Mouse (Mus musculus) bone marrow macrophage, adult 2 months (primary cell): Measurements from ENCODE around the gene Gm17662. TPM values are rescaled to one million over a fixed set of nuclear protein-coding genes. Genes with fewer than 3 reads are reported as not detected.

Source experiments
- H3K27ac ChIP-seq: 2 replicates; pipeline ENCODE4 v1.5.1; 2012; ENCODE audit warnings: low read depth, low read length; ENCODE audit not compliant: insufficient read depth
- H3K4me1 ChIP-seq: 2 replicates; pipeline ENCODE4 v1.6.1; 2012; ENCODE audit warnings: low read length; ENCODE audit not compliant: control insufficient read depth, insufficient read depth
- H3K4me3 ChIP-seq: 2 replicates; pipeline ENCODE4 v1.5.1; 2012; ENCODE audit warnings: mild to moderate bottlenecking, low read length, moderate library complexity; ENCODE audit not compliant: insufficient read depth
- CTCF ChIP-seq: IDR thresholded peaks from 2 replicates; pipeline ENCODE4 v1.5.1; 2012; ENCODE audit warnings: low read depth, mild to moderate bottlenecking, low read length, moderate library complexity
- POLR2A ChIP-seq: IDR thresholded peaks from 2 replicates; pipeline ENCODE4 v1.6.1; 2012; ENCODE audit warnings: mild to moderate bottlenecking, low read depth, low read length, borderline replicate concordance
- polyA plus RNA-seq: library from polyadenylated mRNA; stranded (reverse); fragments of >200 nt; gene quantifications from 2 replicates; pipeline ENCODE4 v1.2.4, GENCODE M21; 2012; ENCODE audit not compliant: missing spikeins, insufficient read depth, insufficient read length

The Gm17662 gene
- polyA plus RNA-seq, 1 experiment, result not detected

- no peak overlapping the region for H3K4me3 ChIP-seq
- H3K4me1 ChIP-seq, result no peaks in the 10 kb centered on the region
- TF ChIP-seq POLR2A (no peak), CTCF (no peak)
- no peak overlapping the region for H3K27ac ChIP-seq
Observed at GRCm38 (mm10) chr4:104835096-104835495, 22.0 kb upstream of the Gm17662 start.

DNA sequence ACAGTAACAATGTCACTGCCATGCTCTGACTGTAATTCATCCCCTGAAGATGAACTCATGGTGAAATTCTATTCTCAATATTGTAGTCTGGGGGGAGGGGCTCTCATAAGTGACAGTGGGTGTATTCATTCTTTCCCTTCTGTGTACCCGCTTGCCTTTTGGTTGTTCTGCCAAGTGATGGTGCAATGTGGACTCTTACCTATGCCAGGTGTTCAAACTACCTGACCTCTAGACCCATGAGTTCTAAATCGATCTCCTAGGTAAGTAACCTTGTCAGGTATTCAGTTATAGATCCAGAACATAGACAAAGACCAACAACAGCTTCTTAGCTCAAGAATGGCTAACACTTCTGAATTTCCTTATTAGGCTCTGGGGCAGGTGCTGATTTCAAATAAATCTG, 18.8 kb upstream of the Gm17662 start:
- Histone ChIP-seq H3K27ac (no peak overlapping the region), H3K4me1 (no peaks in the 10 kb centered on the region), H3K4me3 (no peak overlapping the region)
- TF ChIP-seq CTCF (no peak), POLR2A (no peak)

DNA sequence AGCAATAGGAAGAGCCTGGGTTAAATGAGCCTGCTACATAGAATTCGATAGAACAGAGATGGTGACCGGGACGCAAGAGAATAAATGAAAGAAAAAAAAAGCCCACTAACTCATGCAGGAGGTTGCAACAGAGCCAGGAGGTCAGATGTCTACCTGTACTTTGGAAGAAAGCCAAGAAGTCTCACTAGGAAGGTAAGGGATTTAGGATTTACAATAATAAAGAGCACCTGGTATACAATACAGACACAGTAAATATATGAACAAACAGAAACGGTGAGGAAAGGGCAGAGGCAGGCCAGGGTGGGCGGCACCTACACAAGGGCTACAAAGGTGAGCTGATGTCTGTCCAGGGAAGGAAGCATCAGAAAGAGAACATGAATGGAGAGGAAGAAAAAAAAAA, 14.9 kb upstream of the Gm17662 start:
- Histone ChIP-seq H3K27ac (no peak overlapping the region), H3K4me1 (no peaks in the 10 kb centered on the region), H3K4me3 (no peak overlapping the region)
- TF ChIP-seq CTCF (no peak), POLR2A (no peak)

DNA sequence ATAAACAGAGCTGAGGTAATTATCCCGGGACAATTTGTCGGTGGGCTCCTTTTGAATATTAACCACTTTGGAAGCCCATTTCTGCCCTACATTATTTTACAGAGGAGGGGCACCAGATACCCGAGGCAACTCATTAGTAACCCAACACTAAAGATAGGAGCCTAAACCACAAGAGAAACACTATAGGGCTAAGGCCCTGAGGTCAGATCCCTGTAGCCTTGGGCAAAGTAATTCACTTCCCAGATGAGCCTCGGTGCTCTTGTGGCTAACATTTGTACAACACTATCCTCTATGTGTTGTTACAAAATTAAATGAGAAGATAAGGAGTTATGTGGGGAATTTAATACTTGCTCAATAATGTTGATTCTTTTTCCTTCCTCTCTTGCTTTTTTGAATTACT, 13.6 kb upstream of the Gm17662 start:
- TF ChIP-seq CTCF (no peak), POLR2A (no peak)
- Histone ChIP-seq H3K4me1 (no peaks in the 10 kb centered on the region), H3K27ac (no peak overlapping the region), H3K4me3 (no peak overlapping the region)

DNA sequence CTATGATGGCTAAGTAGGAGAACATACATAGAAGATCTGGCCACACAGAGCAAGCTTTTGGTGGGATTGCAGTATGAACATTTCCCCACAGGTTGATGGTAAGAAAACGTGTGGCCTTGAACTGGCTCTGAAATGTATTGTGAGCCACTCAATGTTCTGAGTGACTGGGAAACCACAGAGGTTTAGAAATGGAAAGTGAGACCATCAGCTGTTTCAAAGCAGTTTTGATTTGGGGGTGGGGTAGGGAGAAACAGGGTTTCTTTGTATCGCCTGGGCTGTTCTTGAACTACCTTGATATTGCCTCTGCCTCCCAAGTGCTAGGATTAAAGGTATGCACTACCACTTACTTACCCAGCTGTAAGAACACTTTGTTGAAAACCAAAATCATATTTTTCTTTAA, 1.9 kb upstream of the Gm17662 start:
- TF ChIP-seq POLR2A, result no peak
- no peak for TF ChIP-seq CTCF
- no peaks in the 10 kb centered on the region for H3K4me1 ChIP-seq
- no peak overlapping the region for H3K4me3 ChIP-seq
- no peak overlapping the region for H3K27ac ChIP-seq

GRCm38 (mm10) chr4:104857823-104858222, 694 bp downstream of the Gm17662 start:
- TF ChIP-seq CTCF (no peak), POLR2A (no peak)
- no peak overlapping the region for H3K4me3 ChIP-seq
- H3K4me1 ChIP-seq, result no peaks in the 10 kb centered on the region

GRCm38 (mm10) chr4:104861241-104861640, 4.1 kb downstream of the Gm17662 start:
- no peak overlapping the region for H3K27ac ChIP-seq
- H3K4me3 ChIP-seq, result no peak overlapping the region
- TF ChIP-seq CTCF, result no peak
- no peak for TF ChIP-seq POLR2A
- H3K4me1 ChIP-seq, result no peaks in the 10 kb centered on the region

More at GRCm38 (mm10) chr4:104857823-104858222, 694 bp downstream of the Gm17662 start:
- H3K27ac ChIP-seq, result no peak overlapping the region

- no peak for TF ChIP-seq CTCF
- TF ChIP-seq POLR2A, result no peak
- Histone ChIP-seq H3K4me1 (no peaks in the 10 kb centered on the region), H3K4me3 (no peak overlapping the region), H3K27ac (no peak overlapping the region)
Observed at GRCm38 (mm10) chr4:104864397-104864796, 7.3 kb downstream of the Gm17662 start.

DNA sequence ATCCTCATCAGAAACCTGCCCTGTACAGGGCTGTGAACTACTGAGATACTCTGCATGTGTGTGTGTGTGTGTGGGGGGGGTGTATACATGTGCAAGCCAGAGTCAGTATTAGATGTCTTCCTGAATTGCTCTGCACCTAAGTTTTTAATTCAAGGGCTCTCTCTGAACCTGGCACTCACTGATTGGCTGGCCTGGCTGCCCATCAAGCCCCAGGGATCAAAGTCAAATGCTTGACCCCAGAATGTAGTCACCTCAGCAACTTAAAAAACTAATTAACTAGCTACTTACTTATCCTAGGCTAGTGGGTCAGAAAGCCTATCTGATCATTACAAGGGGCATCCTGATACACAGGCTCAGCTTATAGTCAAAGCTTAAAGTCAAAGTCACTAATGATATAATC, 12.5 kb downstream of the Gm17662 start:
- Histone ChIP-seq H3K4me1 (no peaks in the 10 kb centered on the region), H3K4me3 (no peak overlapping the region), H3K27ac (no peak overlapping the region)
- TF ChIP-seq CTCF (no peak), POLR2A (no peak)

- Histone ChIP-seq H3K4me3 (no peak overlapping the region), H3K4me1 (no peaks in the 10 kb centered on the region)
- TF ChIP-seq POLR2A (no peak), CTCF (no peak)
Observed at GRCm38 (mm10) chr4:104870196-104870595, 13.1 kb downstream of the Gm17662 start.

GRCm38 (mm10) chr4:104875832-104876231, 18.7 kb downstream of the Gm17662 start:
- H3K27ac ChIP-seq, result no peak overlapping the region
- TF ChIP-seq POLR2A (no peak), CTCF (no peak)
- no peak overlapping the region for H3K4me3 ChIP-seq

More at GRCm38 (mm10) chr4:104870196-104870595, 13.1 kb downstream of the Gm17662 start:
- H3K27ac ChIP-seq, result no peak overlapping the region

More at GRCm38 (mm10) chr4:104875832-104876231, 18.7 kb downstream of the Gm17662 start:
- no peaks in the 10 kb centered on the region for H3K4me1 ChIP-seq
